Mouse (Mus musculus) erythroblast, embryonic 14.5 days (primary cell): Measurements from ENCODE around the gene Trak1. TPM values are rescaled to one million over a fixed set of nuclear protein-coding genes. Genes with fewer than 3 reads are reported as not detected.
A peak's percentile ranks its signal among the peaks of the same experiment; 100 is the strongest.

Source experiments
- H3K27me3 ChIP-seq: 2 replicates; pipeline ENCODE4 v1.6.1; 2012; ENCODE audit warnings: inconsistent platforms; ENCODE audit not compliant: control insufficient read depth
- H3K36me3 ChIP-seq: 2 replicates; pipeline ENCODE4 v1.6.1; 2012; ENCODE audit warnings: mild to moderate bottlenecking, inconsistent platforms; ENCODE audit not compliant: control insufficient read depth
- H3K4me1 ChIP-seq: 2 replicates; pipeline ENCODE4 v1.6.1; 2012; ENCODE audit warnings: inconsistent platforms; ENCODE audit not compliant: control insufficient read depth
- H3K4me3 ChIP-seq: replicated peaks from 2 replicates; pipeline ENCODE3; 2012; ENCODE audit warnings: moderate library complexity, mild to moderate bottlenecking, inconsistent platforms
- H3K9me3 ChIP-seq: 2 replicates; pipeline ENCODE4 v1.6.1; 2012; ENCODE audit warnings: low read length, inconsistent platforms, mixed read lengths; ENCODE audit not compliant: control insufficient read depth
- GATA1 ChIP-seq: IDR thresholded peaks from 2 replicates; pipeline ENCODE4 v1.6.1; 2012; ENCODE audit warnings: low read length, inconsistent platforms, mixed read lengths
- TAL1 ChIP-seq: IDR thresholded peaks from 3 replicates; pipeline ENCODE4 v1.6.1; 2012; ENCODE audit warnings: low read length, inconsistent platforms, mixed read lengths
- polyA plus RNA-seq: library from polyadenylated mRNA; stranded (reverse); fragments of >175 nt; gene quantifications from 2 replicates; pipeline ENCODE4 v1.2.3, GENCODE M21; 2012

Trak1 gene
- polyA plus RNA-seq, 1 experiment: 1.2 TPM

GRCm38 (mm10) chr9:121371346-121371891 is 74.1 kb downstream of the Trak1 start:
- peaks cover 5% of the 10 kb centered on the region; the same call in 1 of the 2 replicates for H3K27me3 ChIP-seq
- TF ChIP-seq TAL1: no peak
- TF ChIP-seq GATA1: no peak
- no peaks in the 10 kb centered on the region for H3K9me3 ChIP-seq
- H3K4me3 ChIP-seq: peak overlapping the region; percentile 14
- H3K36me3 ChIP-seq: no peaks in the 10 kb centered on the region
- peaks cover 25% of the 10 kb centered on the region for H3K4me1 ChIP-seq

- Histone ChIP-seq H3K4me1 (peaks cover 22% of the 10 kb centered on the region), H3K27me3 (peaks cover 5% of the 10 kb centered on the region; the same call in 1 of the 2 replicates), H3K9me3 (no peaks in the 10 kb centered on the region), H3K36me3 (no peaks in the 10 kb centered on the region), H3K4me3 (peak overlapping the region; percentile 14)
- TF ChIP-seq TAL1 (no peak), GATA1 (no peak)
Measured at GRCm38 (mm10) chr9:121371946-121372646, 74.8 kb downstream of the Trak1 start.

GRCm38 (mm10) chr9:121373107-121373506 is 75.8 kb downstream of the Trak1 start:
- TF ChIP-seq TAL1: no peak
- no peak for TF ChIP-seq GATA1
- no peak overlapping the region for H3K4me3 ChIP-seq
- H3K4me1 ChIP-seq: peaks cover 22% of the 10 kb centered on the region
- no peaks in the 10 kb centered on the region for H3K9me3 ChIP-seq
- no peaks in the 10 kb centered on the region for H3K36me3 ChIP-seq
- H3K27me3 ChIP-seq: peaks cover 5% of the 10 kb centered on the region; the same call in 1 of the 2 replicates

GRCm38 (mm10) chr9:121373512-121373911 is 76.2 kb downstream of the Trak1 start:
- no peaks in the 10 kb centered on the region for H3K36me3 ChIP-seq
- H3K27me3 ChIP-seq: peaks cover 5% of the 10 kb centered on the region; the same call in 1 of the 2 replicates
- H3K9me3 ChIP-seq: no peaks in the 10 kb centered on the region
- peaks cover 20% of the 10 kb centered on the region for H3K4me1 ChIP-seq
- H3K4me3 ChIP-seq: no peak overlapping the region
- no peak for TF ChIP-seq GATA1
- TF ChIP-seq TAL1: no peak

GRCm38 (mm10) chr9:121374076-121374863 is 77.0 kb downstream of the Trak1 start:
- TF ChIP-seq TAL1: no peak
- TF ChIP-seq GATA1: no peak
- peaks cover 5% of the 10 kb centered on the region; the same call in 1 of the 2 replicates for H3K27me3 ChIP-seq
- H3K4me3 ChIP-seq: no peak overlapping the region
- H3K36me3 ChIP-seq: no peaks in the 10 kb centered on the region
- no peaks in the 10 kb centered on the region for H3K9me3 ChIP-seq
- H3K4me1 ChIP-seq: peaks cover 20% of the 10 kb centered on the region

- no peak for TF ChIP-seq GATA1
- TF ChIP-seq TAL1: no peak
- Histone ChIP-seq H3K4me3 (no peak overlapping the region), H3K27me3 (peaks cover 5% of the 10 kb centered on the region; the same call in 1 of the 2 replicates), H3K9me3 (no peaks in the 10 kb centered on the region), H3K4me1 (peaks cover 20% of the 10 kb centered on the region), H3K36me3 (no peaks in the 10 kb centered on the region)
Measured at GRCm38 (mm10) chr9:121374864-121375255, 77.6 kb downstream of the Trak1 start.

- Histone ChIP-seq H3K9me3 (no peaks in the 10 kb centered on the region), H3K4me1 (peaks cover 13% of the 10 kb centered on the region), H3K27me3 (peaks cover 2% of the 10 kb centered on the region; the same call in 1 of the 2 replicates), H3K36me3 (no peaks in the 10 kb centered on the region), H3K4me3 (no peak overlapping the region)
- TF ChIP-seq TAL1: no peak
- no peak for TF ChIP-seq GATA1
Measured at GRCm38 (mm10) chr9:121376094-121376493, 78.8 kb downstream of the Trak1 start.

GRCm38 (mm10) chr9:121380310-121380920 is 83.1 kb downstream of the Trak1 start:
- no peak for TF ChIP-seq TAL1
- no peak for TF ChIP-seq GATA1
- no peaks in the 10 kb centered on the region for H3K9me3 ChIP-seq
- no peaks in the 10 kb centered on the region for H3K27me3 ChIP-seq
- H3K36me3 ChIP-seq: no peaks in the 10 kb centered on the region
- no peak overlapping the region for H3K4me3 ChIP-seq
- H3K4me1 ChIP-seq: peaks cover 16% of the 10 kb centered on the region
